Mouse (Mus musculus): ENCODE data around the gene Ctdspl2. TPM values are rescaled to one million over a fixed set of nuclear protein-coding genes. Genes with fewer than 3 reads are reported as not detected.
"Not testable (repeated sequence)": the region's sequence is repeated elsewhere in the genome, so short reads cannot be mapped to it uniquely, and the experiment has no call there.

Gene Ctdspl2
- polyA plus RNA-seq, 1 experiment from 2014 or later, result 46.3 TPM

DNA sequence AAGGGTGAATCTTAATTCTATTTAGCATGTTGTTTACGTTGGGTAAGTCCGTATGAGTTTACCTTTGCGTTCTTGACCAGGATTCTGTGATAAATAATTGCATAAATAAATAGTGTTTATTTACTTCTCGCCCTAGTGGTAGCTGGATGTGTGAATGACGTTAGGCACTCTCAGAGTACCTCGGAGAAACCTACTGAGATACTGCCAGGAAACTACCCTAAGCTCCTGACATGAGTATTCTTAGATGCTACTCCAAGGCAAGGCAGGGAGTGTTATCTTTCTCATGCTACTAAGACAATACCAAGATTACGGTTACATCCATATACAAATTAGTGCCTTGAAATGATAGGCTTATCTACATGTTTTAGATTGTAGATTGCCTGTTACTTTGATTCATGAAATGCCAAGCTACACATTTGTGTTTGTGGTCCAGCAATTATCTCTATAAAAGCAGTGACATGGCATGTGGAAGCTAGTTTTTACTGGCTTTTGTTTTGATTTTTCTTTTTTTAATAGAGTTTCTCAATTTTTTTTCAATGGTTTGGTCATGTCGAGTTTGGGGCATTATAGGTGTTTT, 1.5 kb downstream of the Ctdspl2 start:
- 8% methylated on average over 8 of the region's 8 CpGs for WGBS
- ATAC-seq (ENCODE audit: low read depth), result no peak
- Histone ChIP-seq H3K36me3 (ENCODE audit: control insufficient read depth, insufficient read depth, low read length) (peaks cover 21% of the 10 kb centered on the region), H3K4me2 (ENCODE audit: low read depth, low read length) (peak overlapping the region; percentile 70), H3K9ac (ENCODE audit: low read depth, low read length) (peak overlapping the region; percentile 87), H3K9me3 (ENCODE audit: control insufficient read depth, low read length) (no peaks in the 10 kb centered on the region), H3K27ac (replicated peaks; ENCODE audit: low read depth, low read length) (peak overlapping the region; percentile 87), H3K27me3 (replicated peaks; ENCODE audit: control insufficient read depth, insufficient read depth, low read length) (no peaks in the 10 kb centered on the region), H3K4me1 (ENCODE audit: control insufficient read depth, insufficient read depth, low read length) (no peaks in the 10 kb centered on the region), H3K4me3 (ENCODE audit: low read depth, low read length) (peak overlapping the region; percentile 56)
- DNase-seq (ENCODE audit: low spot score), result no peak

DNA sequence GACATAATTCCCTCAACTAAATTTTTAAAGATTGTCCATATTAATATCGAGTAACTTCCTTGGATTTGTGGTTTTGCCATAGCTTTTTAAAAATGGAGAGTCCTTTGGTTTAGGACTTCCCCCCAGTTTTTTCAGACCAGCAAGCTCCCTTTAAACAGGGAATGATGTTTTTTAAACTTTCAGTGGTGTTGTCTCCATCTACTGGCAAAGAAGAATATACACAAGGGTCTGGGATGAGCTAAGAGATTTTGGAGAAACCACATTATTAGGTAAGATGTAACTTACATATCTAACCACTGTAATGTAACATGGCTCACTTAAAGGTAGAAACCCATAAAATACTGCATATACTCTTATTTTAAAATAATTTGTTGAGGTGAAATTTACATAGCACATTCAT, 39.9 kb downstream of the Ctdspl2 start:
- H3K36me3 ChIP-seq (ENCODE audit: control insufficient read depth, insufficient read depth, low read length), result peaks cover 54% of the 10 kb centered on the region
- H3K4me1 ChIP-seq (ENCODE audit: control insufficient read depth, insufficient read depth, low read length), result no peaks in the 10 kb centered on the region
- no peak overlapping the region for H3K9ac ChIP-seq (ENCODE audit: low read depth, low read length)
- no peaks in the 10 kb centered on the region for H3K9me3 ChIP-seq (ENCODE audit: control insufficient read depth, low read length)
- H3K4me3 ChIP-seq (ENCODE audit: low read depth, low read length), result no peak overlapping the region
- no peak overlapping the region for H3K4me2 ChIP-seq (ENCODE audit: low read depth, low read length)
- peak; percentile 8 for DNase-seq (ENCODE audit: low spot score)
- H3K27ac ChIP-seq (replicated peaks; ENCODE audit: low read depth, low read length), result no peak overlapping the region
- no peaks in the 10 kb centered on the region for H3K27me3 ChIP-seq (replicated peaks; ENCODE audit: control insufficient read depth, insufficient read depth, low read length)
- ATAC-seq (ENCODE audit: low read depth), result no peak
- WGBS, result 90% methylated on average over 1 of the region's 1 CpGs

DNA sequence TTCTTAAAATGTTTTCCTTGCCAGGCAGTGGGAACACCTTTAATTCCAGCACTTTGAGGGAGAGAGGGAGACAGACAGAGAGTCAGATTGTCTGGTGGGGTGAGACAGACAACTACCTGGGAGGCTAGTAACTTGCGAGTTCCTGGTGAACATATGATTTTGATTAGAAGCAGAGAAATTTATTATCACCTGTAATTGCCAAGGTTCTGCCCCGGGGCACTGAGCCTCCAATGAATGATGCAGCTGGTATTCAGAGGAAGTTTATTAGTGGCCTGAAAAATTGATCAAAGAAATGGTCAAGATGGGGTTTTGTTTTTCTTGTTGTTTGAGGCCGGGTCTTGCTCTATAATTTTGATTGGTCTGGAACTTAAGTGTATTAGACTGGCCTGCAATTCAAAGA, 53.0 kb downstream of the Ctdspl2 start:
- H3K36me3 ChIP-seq (ENCODE audit: control insufficient read depth, insufficient read depth, low read length), result peaks cover 52% of the 10 kb centered on the region
- no peaks in the 10 kb centered on the region for H3K27me3 ChIP-seq (replicated peaks; ENCODE audit: control insufficient read depth, insufficient read depth, low read length)
- no peak overlapping the region for H3K4me3 ChIP-seq (ENCODE audit: low read depth, low read length)
- no peak overlapping the region for H3K4me2 ChIP-seq (ENCODE audit: low read depth, low read length)
- 65% methylated on average over 3 of the region's 3 CpGs for WGBS
- DNase-seq (ENCODE audit: low spot score), result no peak
- no peaks in the 10 kb centered on the region for H3K9me3 ChIP-seq (ENCODE audit: control insufficient read depth, low read length)
- no peaks in the 10 kb centered on the region for H3K4me1 ChIP-seq (ENCODE audit: control insufficient read depth, insufficient read depth, low read length)
- no peak for ATAC-seq (ENCODE audit: low read depth)
- H3K27ac ChIP-seq (replicated peaks; ENCODE audit: low read depth, low read length), result no peak overlapping the region
- no peak overlapping the region for H3K9ac ChIP-seq (ENCODE audit: low read depth, low read length)

DNA sequence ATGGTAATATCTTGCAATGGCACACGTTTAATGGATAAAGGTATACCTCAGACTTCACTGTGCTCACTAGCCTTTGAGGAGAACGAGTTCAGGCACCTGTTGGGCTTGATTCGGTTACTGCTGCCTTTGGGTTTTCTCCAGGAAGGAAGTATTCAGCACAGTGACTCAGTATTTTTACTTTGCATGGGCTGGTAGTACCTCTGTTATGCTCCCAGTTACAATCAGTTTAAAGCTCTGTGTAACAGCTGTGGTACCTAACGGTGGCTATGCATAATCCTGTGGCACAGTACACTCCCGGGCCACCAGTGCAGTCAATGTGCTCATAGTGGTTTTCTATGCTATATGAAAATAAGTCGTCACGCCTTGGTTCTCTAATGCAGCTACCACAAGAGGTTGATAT, 55.6 kb downstream of the Ctdspl2 start:
- H3K36me3 ChIP-seq (ENCODE audit: control insufficient read depth, insufficient read depth, low read length), result peaks cover 41% of the 10 kb centered on the region
- no peaks in the 10 kb centered on the region for H3K27me3 ChIP-seq (replicated peaks; ENCODE audit: control insufficient read depth, insufficient read depth, low read length)
- no peak for DNase-seq (ENCODE audit: low spot score)
- no peak overlapping the region for H3K4me3 ChIP-seq (ENCODE audit: low read depth, low read length)
- H3K9me3 ChIP-seq (ENCODE audit: control insufficient read depth, low read length), result no peaks in the 10 kb centered on the region
- WGBS, result 86% methylated on average over 7 of the region's 7 CpGs
- no peak overlapping the region for H3K4me2 ChIP-seq (ENCODE audit: low read depth, low read length)
- no peak overlapping the region for H3K9ac ChIP-seq (ENCODE audit: low read depth, low read length)
- no peaks in the 10 kb centered on the region for H3K4me1 ChIP-seq (ENCODE audit: control insufficient read depth, insufficient read depth, low read length)
- H3K27ac ChIP-seq (replicated peaks; ENCODE audit: low read depth, low read length), result no peak overlapping the region
- no peak for ATAC-seq (ENCODE audit: low read depth)

- DNase-seq (ENCODE audit: low spot score) (no peak), ATAC-seq (ENCODE audit: low read depth) (no peak)
- H3K4me3 ChIP-seq (ENCODE audit: low read depth, low read length), result no peak overlapping the region
- no peak overlapping the region for H3K4me2 ChIP-seq (ENCODE audit: low read depth, low read length)
- no peaks in the 10 kb centered on the region for H3K27me3 ChIP-seq (replicated peaks; ENCODE audit: control insufficient read depth, insufficient read depth, low read length)
- no peaks in the 10 kb centered on the region for H3K9me3 ChIP-seq (ENCODE audit: control insufficient read depth, low read length)
- 74% methylated on average over 1 of the region's 1 CpGs for WGBS
- H3K36me3 ChIP-seq (ENCODE audit: control insufficient read depth, insufficient read depth, low read length), result peaks cover 10% of the 10 kb centered on the region; the same call in 1 of the 2 replicates
- H3K27ac ChIP-seq (replicated peaks; ENCODE audit: low read depth, low read length), result no peak overlapping the region
- no peak overlapping the region for H3K9ac ChIP-seq (ENCODE audit: low read depth, low read length)
- no peaks in the 10 kb centered on the region for H3K4me1 ChIP-seq (ENCODE audit: control insufficient read depth, insufficient read depth, low read length)
Observed at GRCm38 (mm10) chr2:122018705-122019104, 62.9 kb downstream of the Ctdspl2 start.

GRCm38 (mm10) chr2:122022284-122022683, 66.5 kb downstream of the Ctdspl2 start:
- no peaks in the 10 kb centered on the region for H3K36me3 ChIP-seq (ENCODE audit: control insufficient read depth, insufficient read depth, low read length)
- H3K4me1 ChIP-seq (ENCODE audit: control insufficient read depth, insufficient read depth, low read length), result no peaks in the 10 kb centered on the region
- ATAC-seq (ENCODE audit: low read depth), result no peak
- no peaks in the 10 kb centered on the region for H3K9me3 ChIP-seq (ENCODE audit: control insufficient read depth, low read length)
- H3K4me2 ChIP-seq (ENCODE audit: low read depth, low read length), result no peak overlapping the region
- no peak for DNase-seq (ENCODE audit: low spot score)
- no peaks in the 10 kb centered on the region for H3K27me3 ChIP-seq (replicated peaks; ENCODE audit: control insufficient read depth, insufficient read depth, low read length)
- no peak overlapping the region for H3K4me3 ChIP-seq (ENCODE audit: low read depth, low read length)
- 82% methylated on average over 2 of the region's 2 CpGs for WGBS
- no peak overlapping the region for H3K9ac ChIP-seq (ENCODE audit: low read depth, low read length)
- no peak overlapping the region for H3K27ac ChIP-seq (replicated peaks; ENCODE audit: low read depth, low read length)

- H3K36me3 ChIP-seq (ENCODE audit: control insufficient read depth, insufficient read depth, low read length); H3K9ac ChIP-seq (ENCODE audit: low read depth, low read length); DNase-seq (ENCODE audit: low spot score); H3K4me3 ChIP-seq (ENCODE audit: low read depth, low read length); H3K4me1 ChIP-seq (ENCODE audit: control insufficient read depth, insufficient read depth, low read length); H3K27ac ChIP-seq (replicated peaks; ENCODE audit: low read depth, low read length); H3K27me3 ChIP-seq (replicated peaks; ENCODE audit: control insufficient read depth, insufficient read depth, low read length); H3K9me3 ChIP-seq (ENCODE audit: control insufficient read depth, low read length); ATAC-seq (ENCODE audit: low read depth): not testable (repeated sequence)
- WGBS, result 92% methylated on average over 10 of the region's 10 CpGs
- peak overlapping the region; percentile 63; the same call in 1 of the 2 replicates for H3K4me2 ChIP-seq (ENCODE audit: low read depth, low read length)
Observed at GRCm38 (mm10) chr2:122027091-122027490, 71.3 kb downstream of the Ctdspl2 start.

- H3K4me1 ChIP-seq (ENCODE audit: control insufficient read depth, insufficient read depth, low read length), result peaks cover 8% of the 10 kb centered on the region
- H3K4me3 ChIP-seq (ENCODE audit: low read depth, low read length), result peak within 1 kb of the TSS; percentile 97
- peaks cover 5% of the 10 kb centered on the region; the same call in 1 of the 2 replicates for H3K36me3 ChIP-seq (ENCODE audit: control insufficient read depth, insufficient read depth, low read length)
- peak within 1 kb of the TSS; percentile 66 for H3K4me2 ChIP-seq (ENCODE audit: low read depth, low read length)
- H3K27ac ChIP-seq (replicated peaks; ENCODE audit: low read depth, low read length), result peak within 1 kb of the TSS; percentile 84
- WGBS, result under 1% methylated on average over 43 of the region's 67 CpGs
- H3K27me3 ChIP-seq (replicated peaks; ENCODE audit: control insufficient read depth, insufficient read depth, low read length), result no peaks in the 10 kb centered on the region
- ATAC-seq (ENCODE audit: low read depth) (peak; percentile 99), DNase-seq (ENCODE audit: low spot score) (peak; percentile 96)
- peak within 1 kb of the TSS; percentile 94 for H3K9ac ChIP-seq (ENCODE audit: low read depth, low read length)
- H3K9me3 ChIP-seq (ENCODE audit: control insufficient read depth, low read length), result no peaks in the 10 kb centered on the region
Observed at GRCm38 (mm10) chr2:122027862-122028755, 72.3 kb downstream of the Ctdspl2 start, which contains the start of gene Eif3j1. Gene Eif3j1 (plus strand): TSS chr2:122028546.

Measured in embryonic facial prominence, embryonic 14.5 days (tissue).